Mouse (Mus musculus) hindbrain, postnatal 0 days (tissue): ENCODE data around the gene H2-Q7. TPM values are rescaled to one million over a fixed set of nuclear protein-coding genes. Genes with fewer than 3 reads are reported as not detected.
"Not testable (repeated sequence)": the region's sequence is repeated elsewhere in the genome, so short reads cannot be mapped to it uniquely, and the experiment has no call there.

Experiments
- ATAC-seq: fragments of 200-750 bp; cut with Nextera tagmentation; 2 replicates; pipeline ENCODE4 v1.8.0; 2017; ENCODE audit warnings: mild to moderate bottlenecking, moderate TSS enrichment, moderate library complexity
- DNase-seq: peaks from one replicate; pipeline ENCODE4 v3.0.0-alpha.2; 2015; ENCODE audit warnings: low spot score
- H3K27ac ChIP-seq: fragments of 300-500 bp; sonication (generic); 2 replicates; pipeline ENCODE4 v1.5.1; 2014; ENCODE audit warnings: mild to moderate bottlenecking
- H3K27me3 ChIP-seq: fragments of 300-500 bp; sonication (generic); 2 replicates; pipeline ENCODE4 v1.6.1; 2014; ENCODE audit warnings: low read length, mixed read lengths; ENCODE audit not compliant: insufficient read depth
- H3K36me3 ChIP-seq: fragments of 300-500 bp; sonication (generic); 2 replicates; pipeline ENCODE4 v1.6.1; 2014; ENCODE audit warnings: low read length, mixed read lengths; ENCODE audit not compliant: insufficient read depth
- H3K4me1 ChIP-seq: fragments of 300-500 bp; sonication (generic); 2 replicates; pipeline ENCODE4 v1.6.1; 2014; ENCODE audit warnings: antibody characterized with exemption, low read length, mixed read lengths; ENCODE audit not compliant: insufficient read depth
- H3K4me2 ChIP-seq: fragments of 300-500 bp; sonication (generic); 2 replicates; pipeline ENCODE4 v1.6.1; 2014; ENCODE audit warnings: low read depth, mild to moderate bottlenecking, low read length, moderate library complexity, mixed read lengths
- H3K4me3 ChIP-seq: fragments of 300-500 bp; sonication (generic); 2 replicates; pipeline ENCODE4 v1.5.1; 2014; ENCODE audit warnings: low read length
- H3K9ac ChIP-seq: fragments of 300-500 bp; sonication (generic); replicated peaks from 2 replicates; pipeline ENCODE4 v1.6.1; 2014; ENCODE audit warnings: mild to moderate bottlenecking, low read length, moderate library complexity, mixed read lengths
- H3K9me3 ChIP-seq: fragments of 300-500 bp; sonication (generic); 2 replicates; pipeline ENCODE4 v1.6.1; 2016; ENCODE audit warnings: low read length, mixed read lengths
- CTCF ChIP-seq: IDR thresholded peaks from 2 replicates; pipeline ENCODE4 v1.5.1; 2016; ENCODE audit warnings: antibody characterized with exemption, control low read depth, low read depth
- WGBS: fragments of 180-500 bp; shearing (Covaris S2); extraction: QIAGEN DNeasy Blood & Tissue Kit; methylation state at CpG from one replicate; pipeline ENCODE4 v1.1.7; 2014; 5-methylcytosine and 5-hydroxymethylcytosine counted together
- polyA plus RNA-seq: library from polyadenylated mRNA; unstranded; fragments of >200 nt; fragmentation: Nextera tagmentation; extraction: Ambion mirVana; gene quantifications from 2 replicates; pipeline ENCODE4 v1.2.1, GENCODE M21; 2015
- total RNA-seq: library from RNA; depleted of rRNA; stranded (reverse); fragments of >200 nt; gene quantifications from 2 replicates; pipeline ENCODE4 v1.2.3, GENCODE M21; 2014

The H2-Q7 gene
- total and polyA plus RNA-seq, 2 experiments from 2014 or later: 2.4 to 3.9 TPM

DNA sequence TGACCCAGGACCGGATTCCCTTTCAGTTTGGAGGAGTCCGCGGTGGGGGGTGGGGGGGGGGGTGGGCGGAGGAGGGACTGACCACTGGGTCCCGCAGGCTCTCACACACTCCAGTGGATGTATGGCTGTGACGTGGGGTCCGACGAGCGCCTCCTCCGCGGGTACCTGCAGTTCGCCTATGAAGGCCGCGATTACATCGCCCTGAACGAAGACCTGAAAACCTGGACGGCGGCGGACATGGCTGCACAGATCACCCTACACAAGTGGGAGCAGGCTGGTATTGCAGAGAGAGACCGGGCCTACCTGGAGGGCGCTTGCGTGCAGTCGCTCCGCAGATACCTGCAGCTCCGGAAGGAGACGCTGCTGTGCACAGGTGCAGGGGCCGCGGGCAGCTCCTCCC is 13.5 kb upstream of the H2-Q7 start:
- ATAC-seq: peak; percentile 28
- H3K27me3 ChIP-seq, DNase-seq, H3K4me1 ChIP-seq, H3K9ac ChIP-seq, H3K9me3 ChIP-seq, H3K36me3 ChIP-seq, H3K27ac ChIP-seq: not testable (repeated sequence)
- 15% methylated on average over 28 of the region's 28 CpGs for WGBS
- Histone ChIP-seq H3K4me2 (peak overlapping the region; percentile 55; the same call in 1 of the 2 replicates), H3K4me3 (peak overlapping the region; percentile 36)
- TF ChIP-seq CTCF: peak; percentile 4; the same call in 1 of the 2 replicates

DNA sequence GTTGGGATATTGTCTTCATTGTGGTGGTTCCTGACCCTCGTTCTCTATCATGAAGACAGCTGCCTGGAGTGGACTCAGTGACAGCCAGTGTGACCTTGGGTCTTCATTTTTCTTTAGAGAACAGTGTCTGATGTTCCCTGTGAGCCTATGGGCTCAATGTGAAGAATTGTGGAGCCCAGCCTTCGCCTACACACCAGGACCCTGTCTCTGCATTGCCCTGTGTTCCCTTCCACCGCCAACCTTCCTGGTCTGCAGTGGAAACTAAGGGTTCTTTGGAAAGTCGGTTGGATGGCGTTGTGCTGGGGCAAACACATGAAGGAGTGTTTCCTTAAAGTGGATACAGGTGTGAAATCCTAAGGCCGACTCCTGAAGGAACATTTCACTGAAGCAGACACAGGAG is 10.1 kb upstream of the H2-Q7 start:
- not testable (repeated sequence) for ATAC-seq

DNA sequence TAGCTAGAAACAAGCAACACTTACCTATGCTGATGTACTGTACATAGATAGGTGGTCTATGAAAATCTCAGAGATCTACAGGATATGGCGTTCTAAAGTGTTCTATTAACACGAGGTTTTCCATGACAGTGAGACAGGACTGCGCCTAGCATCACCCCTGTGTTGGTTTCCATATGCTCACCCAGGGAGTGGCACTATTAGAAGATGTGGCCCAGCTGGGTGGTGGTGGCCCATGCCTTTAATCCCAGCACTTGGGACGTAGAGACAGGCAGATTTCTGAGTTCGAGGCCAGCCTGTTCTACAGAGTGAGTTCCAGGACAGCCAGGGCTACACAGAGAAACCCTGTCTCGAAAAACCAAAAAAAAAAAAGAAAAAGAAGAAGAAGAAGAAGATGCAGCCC is 8.3 kb upstream of the H2-Q7 start:
- H3K27ac ChIP-seq, H3K4me3 ChIP-seq, H3K9me3 ChIP-seq, ATAC-seq, H3K4me2 ChIP-seq, H3K27me3 ChIP-seq, H3K36me3 ChIP-seq, H3K4me1 ChIP-seq, DNase-seq, H3K9ac ChIP-seq: not testable (repeated sequence)
- WGBS: 89% methylated on average over 6 of the region's 6 CpGs

More for the DNA sequence above, 10.1 kb upstream of the H2-Q7 start:
- H3K9me3 ChIP-seq, H3K4me2 ChIP-seq, H3K4me3 ChIP-seq, H3K27me3 ChIP-seq, H3K27ac ChIP-seq, DNase-seq, H3K9ac ChIP-seq, H3K36me3 ChIP-seq, H3K4me1 ChIP-seq: not testable (repeated sequence)
- WGBS: 89% methylated on average over 6 of the region's 6 CpGs

DNA sequence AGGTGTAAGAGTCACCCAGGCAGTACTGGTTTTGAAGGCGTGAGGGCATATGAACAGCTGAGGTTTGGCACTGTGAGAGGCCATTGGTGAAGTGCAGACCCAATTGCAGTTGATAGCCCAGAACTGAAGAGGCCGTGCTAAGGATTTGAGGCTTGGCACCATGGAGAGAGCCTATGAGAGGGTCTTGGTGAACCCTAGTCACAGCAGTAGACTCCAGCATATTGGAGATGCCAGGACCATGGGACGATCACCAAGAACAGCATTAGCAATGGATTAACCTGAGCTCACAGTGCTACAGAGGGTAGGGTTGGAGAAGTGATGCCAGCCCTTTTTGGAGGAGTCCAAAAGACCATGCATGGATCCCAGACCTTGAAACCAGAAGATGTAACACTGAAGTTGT is 6.8 kb upstream of the H2-Q7 start:
- not testable (repeated sequence) for H3K36me3 ChIP-seq, ATAC-seq, H3K9ac ChIP-seq, H3K27ac ChIP-seq, H3K4me1 ChIP-seq, H3K9me3 ChIP-seq, H3K4me3 ChIP-seq, H3K4me2 ChIP-seq, DNase-seq, H3K27me3 ChIP-seq
- WGBS: 87% methylated on average over 2 of the region's 3 CpGs

DNA sequence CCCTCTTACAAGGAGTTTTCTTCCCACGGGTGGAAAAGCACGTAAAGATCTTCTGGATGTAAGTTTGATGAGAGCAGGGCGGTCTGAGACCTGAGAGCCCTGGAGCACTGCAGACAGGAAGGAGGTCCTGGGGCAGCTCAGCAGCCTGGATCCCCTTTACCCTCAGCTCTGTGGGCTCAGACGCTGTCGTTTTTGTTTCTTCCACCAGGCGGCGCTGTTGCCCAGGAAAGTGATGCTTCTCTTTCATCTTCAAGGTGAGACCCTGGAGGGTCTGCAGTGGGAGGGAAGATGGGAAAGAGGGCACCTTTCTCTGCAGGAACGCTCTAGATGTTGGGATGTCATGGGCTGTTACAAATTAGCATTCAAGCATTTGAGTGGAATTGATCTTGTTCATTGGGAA is 4.1 kb upstream of the H2-Q7 start:
- H3K9me3 ChIP-seq, H3K4me1 ChIP-seq, H3K4me2 ChIP-seq, H3K9ac ChIP-seq, ATAC-seq, H3K27ac ChIP-seq, H3K36me3 ChIP-seq, H3K27me3 ChIP-seq, H3K4me3 ChIP-seq: not testable (repeated sequence)
- peak; percentile 82 for TF ChIP-seq CTCF
- WGBS: 11% methylated on average over 8 of the region's 8 CpGs
- DNase-seq: peak; percentile 50

DNA sequence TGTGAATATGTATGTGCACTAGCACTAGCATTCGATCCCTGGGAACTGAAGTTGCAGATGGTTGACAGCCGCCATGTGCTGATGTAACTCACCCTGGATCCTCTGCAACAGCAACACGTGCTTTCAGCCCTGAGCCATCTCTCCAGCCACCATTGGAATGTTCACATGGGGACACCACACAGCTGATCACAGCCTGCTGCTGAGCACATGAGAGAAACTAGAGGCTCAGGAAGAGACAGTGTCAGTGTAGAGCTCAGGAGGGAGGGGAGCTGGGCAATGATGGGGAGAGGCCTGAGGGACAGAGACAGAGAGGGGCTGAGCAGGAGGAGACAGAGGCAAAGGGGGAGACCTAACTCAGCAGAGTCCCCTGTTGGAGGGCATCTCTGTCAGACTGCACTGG is 3.4 kb upstream of the H2-Q7 start:
- not testable (repeated sequence) for H3K4me3 ChIP-seq, H3K9ac ChIP-seq, ATAC-seq, DNase-seq, H3K4me2 ChIP-seq, H3K27ac ChIP-seq, H3K27me3 ChIP-seq, H3K9me3 ChIP-seq, H3K36me3 ChIP-seq, H3K4me1 ChIP-seq
- WGBS: 75% methylated on average over 3 of the region's 3 CpGs

DNA sequence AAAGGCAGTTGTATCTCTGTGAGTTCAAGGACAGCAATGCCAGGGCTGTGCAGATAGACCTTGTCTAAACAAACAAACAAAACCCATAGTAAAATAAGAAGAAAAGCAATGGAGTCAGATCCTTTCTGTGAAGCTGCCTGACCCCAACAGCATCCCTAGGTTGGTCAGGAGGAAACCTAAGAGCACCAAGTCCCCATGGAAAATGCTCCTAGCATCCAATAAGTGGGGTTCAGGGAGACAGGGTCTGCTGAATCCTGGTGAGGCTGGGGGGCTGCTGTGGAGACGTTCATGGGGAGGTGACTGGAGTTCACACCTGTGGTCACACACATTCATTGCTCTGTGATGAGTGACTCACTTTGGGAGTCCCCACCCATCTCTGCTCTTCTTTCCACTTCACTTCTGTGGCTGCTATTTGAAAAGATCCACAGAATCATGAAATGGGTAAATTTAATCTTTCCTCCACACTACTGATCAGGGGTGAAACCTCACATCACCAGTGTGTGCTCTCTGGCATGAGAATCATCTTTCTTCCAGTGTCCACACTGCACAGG is 1.5 kb upstream of the H2-Q7 start:
- not testable (repeated sequence) for H3K4me1 ChIP-seq, DNase-seq, H3K9ac ChIP-seq, H3K9me3 ChIP-seq, ATAC-seq, H3K4me2 ChIP-seq, H3K4me3 ChIP-seq, H3K36me3 ChIP-seq, H3K27ac ChIP-seq, H3K27me3 ChIP-seq
- 67% methylated on average over 1 of the region's 1 CpGs for WGBS

DNA sequence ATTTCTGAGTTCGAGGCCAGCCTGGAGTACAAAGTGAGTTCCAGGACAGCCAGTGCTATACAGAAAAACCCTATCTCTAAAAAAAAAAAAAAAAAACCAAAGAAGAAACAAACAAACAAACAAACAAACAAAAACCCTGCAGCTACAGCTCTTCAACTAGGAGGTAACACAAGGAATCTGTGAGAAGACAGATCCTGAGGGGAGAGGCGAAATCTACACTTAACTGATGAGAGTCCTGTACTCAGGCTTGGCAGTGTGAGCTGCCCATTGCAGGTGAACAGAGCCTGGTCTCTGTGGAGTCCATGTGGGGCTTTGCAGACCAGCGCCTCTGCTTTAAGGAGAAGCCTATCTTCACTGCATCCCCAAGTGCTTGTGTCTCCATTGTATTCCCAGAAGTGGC is 560 bp upstream of the H2-Q7 start:
- H3K27ac ChIP-seq, H3K36me3 ChIP-seq, H3K4me1 ChIP-seq, H3K9me3 ChIP-seq, H3K27me3 ChIP-seq, ATAC-seq, DNase-seq, H3K4me3 ChIP-seq, H3K9ac ChIP-seq, H3K4me2 ChIP-seq: not testable (repeated sequence)
- 90% methylated on average over 2 of the region's 3 CpGs for WGBS

DNA sequence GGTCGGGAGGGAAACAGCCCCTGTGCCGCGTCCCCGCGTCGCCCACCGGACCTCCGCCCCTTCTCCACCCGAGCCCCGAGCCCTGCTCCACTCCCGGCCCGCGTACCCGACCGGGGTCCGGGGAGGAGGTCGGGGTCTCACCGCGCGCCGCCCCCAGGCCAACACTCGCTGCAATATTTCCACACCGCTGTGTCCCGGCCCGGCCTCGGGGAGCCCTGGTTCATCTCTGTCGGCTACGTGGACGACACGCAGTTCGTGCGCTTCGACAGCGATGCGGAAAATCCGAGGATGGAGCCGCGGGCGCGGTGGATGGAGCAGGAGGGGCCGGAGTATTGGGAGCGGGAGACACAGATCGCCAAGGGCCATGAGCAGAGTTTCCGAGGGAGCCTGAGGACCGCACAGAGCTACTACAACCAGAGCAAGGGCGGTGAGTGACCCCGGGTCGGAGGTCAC is 366 bp downstream of the H2-Q7 start:
- peak; percentile 72; the same call in 1 of the 2 replicates for ATAC-seq
- DNase-seq, H3K27ac ChIP-seq, H3K27me3 ChIP-seq, H3K9ac ChIP-seq, H3K4me1 ChIP-seq, H3K9me3 ChIP-seq, H3K36me3 ChIP-seq: not testable (repeated sequence)
- peak overlapping the region; percentile 45 for H3K4me3 ChIP-seq
- H3K4me2 ChIP-seq: peak overlapping the region; percentile 67
- 1% methylated on average over 41 of the region's 48 CpGs for WGBS

DNA sequence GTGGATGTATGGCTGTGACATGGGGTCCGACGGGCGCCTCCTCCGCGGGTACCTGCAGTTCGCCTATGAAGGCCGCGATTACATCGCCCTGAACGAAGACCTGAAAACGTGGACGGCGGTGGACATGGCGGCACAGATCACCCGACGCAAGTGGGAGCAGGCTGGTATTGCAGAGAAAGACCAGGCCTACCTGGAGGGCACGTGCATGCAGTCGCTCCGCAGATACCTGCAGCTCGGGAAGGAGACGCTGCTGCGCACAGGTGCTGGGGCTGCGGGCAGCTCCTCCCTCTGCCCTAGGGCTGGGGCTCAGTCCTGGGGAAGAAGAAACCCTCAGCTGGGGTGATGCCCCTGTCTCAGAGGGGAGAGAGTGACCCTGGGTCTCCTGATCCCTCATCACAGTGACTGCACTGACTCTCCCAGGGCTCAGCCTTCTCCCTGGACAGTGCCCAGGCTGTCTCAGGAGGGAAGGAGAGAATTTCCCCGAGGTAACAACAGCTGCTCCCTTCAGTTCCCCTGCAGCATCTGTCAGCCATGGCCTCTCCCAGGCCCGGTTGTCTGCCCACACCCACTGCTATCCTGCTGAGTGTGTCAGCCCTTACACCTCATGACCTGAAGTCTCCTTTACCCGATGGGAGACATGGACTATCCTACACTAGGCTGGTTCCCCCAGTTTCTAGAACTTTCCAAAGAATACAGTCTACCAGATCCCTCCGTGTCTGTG is 1.1 kb downstream of the H2-Q7 start:
- not testable (repeated sequence) for ATAC-seq, DNase-seq, H3K9ac ChIP-seq, H3K4me2 ChIP-seq, H3K27ac ChIP-seq, H3K4me3 ChIP-seq, H3K9me3 ChIP-seq, H3K4me1 ChIP-seq, H3K27me3 ChIP-seq, H3K36me3 ChIP-seq
- WGBS: 49% methylated on average over 26 of the region's 27 CpGs
